Mouse (Mus musculus) hindbrain, postnatal 0 days (tissue): ENCODE measurements around the gene Kirrel3. TPM values are rescaled to one million over a fixed set of nuclear protein-coding genes. Genes with fewer than 3 reads are reported as not detected.
A peak's percentile ranks its signal among the peaks of the same experiment; 100 is the strongest.

Experiments
- ATAC-seq: fragments of 200-750 bp; cut with Nextera tagmentation; 2 replicates; pipeline ENCODE4 v1.8.0; 2017; ENCODE audit warnings: mild to moderate bottlenecking, moderate TSS enrichment, moderate library complexity
- DNase-seq: peaks from one replicate; pipeline ENCODE4 v3.0.0-alpha.2; 2015; ENCODE audit warnings: low spot score
- H3K27ac ChIP-seq: fragments of 300-500 bp; sonication (generic); 2 replicates; pipeline ENCODE4 v1.5.1; 2014; ENCODE audit warnings: mild to moderate bottlenecking
- H3K27me3 ChIP-seq: fragments of 300-500 bp; sonication (generic); 2 replicates; pipeline ENCODE4 v1.6.1; 2014; ENCODE audit warnings: low read length, mixed read lengths; ENCODE audit not compliant: insufficient read depth
- H3K36me3 ChIP-seq: fragments of 300-500 bp; sonication (generic); 2 replicates; pipeline ENCODE4 v1.6.1; 2014; ENCODE audit warnings: low read length, mixed read lengths; ENCODE audit not compliant: insufficient read depth
- H3K4me1 ChIP-seq: fragments of 300-500 bp; sonication (generic); 2 replicates; pipeline ENCODE4 v1.6.1; 2014; ENCODE audit warnings: antibody characterized with exemption, low read length, mixed read lengths; ENCODE audit not compliant: insufficient read depth
- H3K4me2 ChIP-seq: fragments of 300-500 bp; sonication (generic); 2 replicates; pipeline ENCODE4 v1.6.1; 2014; ENCODE audit warnings: low read depth, mild to moderate bottlenecking, low read length, moderate library complexity, mixed read lengths
- H3K4me3 ChIP-seq: fragments of 300-500 bp; sonication (generic); 2 replicates; pipeline ENCODE4 v1.5.1; 2014; ENCODE audit warnings: low read length
- H3K9ac ChIP-seq: fragments of 300-500 bp; sonication (generic); replicated peaks from 2 replicates; pipeline ENCODE4 v1.6.1; 2014; ENCODE audit warnings: mild to moderate bottlenecking, low read length, moderate library complexity, mixed read lengths
- H3K9me3 ChIP-seq: fragments of 300-500 bp; sonication (generic); 2 replicates; pipeline ENCODE4 v1.6.1; 2016; ENCODE audit warnings: low read length, mixed read lengths
- CTCF ChIP-seq: IDR thresholded peaks from 2 replicates; pipeline ENCODE4 v1.5.1; 2016; ENCODE audit warnings: antibody characterized with exemption, control low read depth, low read depth
- WGBS: fragments of 180-500 bp; shearing (Covaris S2); extraction: QIAGEN DNeasy Blood & Tissue Kit; methylation state at CpG from one replicate; pipeline ENCODE4 v1.1.7; 2014; 5-methylcytosine and 5-hydroxymethylcytosine counted together
- polyA plus RNA-seq: library from polyadenylated mRNA; unstranded; fragments of >200 nt; fragmentation: Nextera tagmentation; extraction: Ambion mirVana; gene quantifications from 2 replicates; pipeline ENCODE4 v1.2.1, GENCODE M21; 2015
- total RNA-seq: library from RNA; depleted of rRNA; stranded (reverse); fragments of >200 nt; gene quantifications from 2 replicates; pipeline ENCODE4 v1.2.3, GENCODE M21; 2014

Gene Kirrel3
- total and polyA plus RNA-seq, 2 experiments from 2014 or later = 40.6 to 44.9 TPM

- Histone ChIP-seq H3K9me3 (no peaks in the 10 kb centered on the region), H3K4me3 (no peak overlapping the region), H3K27ac (no peak overlapping the region), H3K27me3 (no peaks in the 10 kb centered on the region), H3K36me3 (no peaks in the 10 kb centered on the region), H3K4me1 (no peaks in the 10 kb centered on the region), H3K4me2 (no peak overlapping the region), H3K9ac (no peak overlapping the region)
- TF ChIP-seq CTCF = no peak
- WGBS = 85% methylated on average over 5 of the region's 5 CpGs
- ATAC-seq (no peak), DNase-seq (no peak)
Measured at GRCm38 (mm10) chr9:34938140-34938539, 452.4 kb downstream of the Kirrel3 start.

GRCm38 (mm10) chr9:34939621-34940020, 453.9 kb downstream of the Kirrel3 start:
- DNase-seq = peak; percentile 71
- no peaks in the 10 kb centered on the region for H3K27me3 ChIP-seq
- peak; percentile 80 for ATAC-seq

GRCm38 (mm10) chr9:34942122-34942831, 456.6 kb downstream of the Kirrel3 start:
- DNase-seq (no peak), ATAC-seq (peak; percentile 25; the same call in 1 of the 2 replicates)
- Histone ChIP-seq H3K4me1 (0 out of 2 replicates have a peak, but pooled peaks cover 10% of the 10 kb centered on the region), H3K36me3 (no peaks in the 10 kb centered on the region), H3K27me3 (no peaks in the 10 kb centered on the region), H3K9ac (no peak overlapping the region), H3K27ac (no peak overlapping the region), H3K4me2 (no peak overlapping the region), H3K9me3 (no peaks in the 10 kb centered on the region), H3K4me3 (no peak overlapping the region)
- WGBS = 72% methylated on average over 6 of the region's 6 CpGs
- no peak for TF ChIP-seq CTCF

More at GRCm38 (mm10) chr9:34939621-34940020, 453.9 kb downstream of the Kirrel3 start:
- Histone ChIP-seq H3K4me3 (no peak overlapping the region), H3K9me3 (no peaks in the 10 kb centered on the region), H3K36me3 (no peaks in the 10 kb centered on the region), H3K4me2 (no peak overlapping the region), H3K27ac (no peak overlapping the region), H3K4me1 (no peaks in the 10 kb centered on the region), H3K9ac (no peak overlapping the region)
- 49% methylated on average over 5 of the region's 5 CpGs for WGBS
- no peak for TF ChIP-seq CTCF

- H3K36me3 ChIP-seq = no peaks in the 10 kb centered on the region
- no peak for ATAC-seq
- no peak for TF ChIP-seq CTCF
- H3K4me3 ChIP-seq = no peak overlapping the region
- H3K9ac ChIP-seq = no peak overlapping the region
- no peaks in the 10 kb centered on the region for H3K27me3 ChIP-seq
- no peak overlapping the region for H3K27ac ChIP-seq
- H3K4me2 ChIP-seq = no peak overlapping the region
- DNase-seq = no peak
- no peaks in the 10 kb centered on the region for H3K9me3 ChIP-seq
- 0 out of 2 replicates have a peak, but pooled peaks cover 12% of the 10 kb centered on the region for H3K4me1 ChIP-seq
- 89% methylated on average over 7 of the region's 7 CpGs for WGBS
Measured at GRCm38 (mm10) chr9:34942996-34943395, 457.3 kb downstream of the Kirrel3 start.

GRCm38 (mm10) chr9:34945301-34945700, 459.6 kb downstream of the Kirrel3 start:
- no peak overlapping the region for H3K9ac ChIP-seq
- no peak for TF ChIP-seq CTCF
- ATAC-seq (no peak; the same call in 1 of the 2 replicates), DNase-seq (peak; percentile 46)
- 0 out of 2 replicates have a peak, but pooled peaks cover 12% of the 10 kb centered on the region for H3K4me1 ChIP-seq
- H3K4me2 ChIP-seq = no peak overlapping the region
- no peaks in the 10 kb centered on the region for H3K9me3 ChIP-seq
- WGBS = 58% methylated on average over 9 of the region's 9 CpGs
- no peak overlapping the region for H3K4me3 ChIP-seq
- H3K27ac ChIP-seq = no peak overlapping the region
- no peaks in the 10 kb centered on the region for H3K36me3 ChIP-seq
- H3K27me3 ChIP-seq = no peaks in the 10 kb centered on the region

GRCm38 (mm10) chr9:34947258-34947657, 461.6 kb downstream of the Kirrel3 start:
- Histone ChIP-seq H3K4me1 (0 out of 2 replicates have a peak, but pooled peaks cover 12% of the 10 kb centered on the region), H3K36me3 (no peaks in the 10 kb centered on the region), H3K4me3 (no peak overlapping the region), H3K9me3 (no peaks in the 10 kb centered on the region), H3K27me3 (no peaks in the 10 kb centered on the region), H3K27ac (no peak overlapping the region), H3K4me2 (no peak overlapping the region), H3K9ac (no peak overlapping the region)
- TF ChIP-seq CTCF = no peak
- DNase-seq = peak; percentile 39
- no peak for ATAC-seq
- 21% methylated on average over 6 of the region's 6 CpGs for WGBS

- H3K9me3 ChIP-seq = no peaks in the 10 kb centered on the region
- no peak overlapping the region for H3K4me3 ChIP-seq
- H3K4me2 ChIP-seq = no peak overlapping the region
- no peak overlapping the region for H3K9ac ChIP-seq
- DNase-seq = no peak
- no peaks in the 10 kb centered on the region for H3K27me3 ChIP-seq
- H3K27ac ChIP-seq = no peak overlapping the region
- TF ChIP-seq CTCF = no peak
- H3K36me3 ChIP-seq = no peaks in the 10 kb centered on the region
- H3K4me1 ChIP-seq = 0 out of 2 replicates have a peak, but pooled peaks cover 12% of the 10 kb centered on the region
- ATAC-seq = no peak
Measured at GRCm38 (mm10) chr9:34947717-34948116, 462.0 kb downstream of the Kirrel3 start.
